Mouse (Mus musculus): ENCODE data around the gene Kirrel2.

Kirrel2 gene

GRCm38 (mm10) chr7:30412735-30413147, 44.7 kb downstream of the Kirrel2 start:
- DNase-seq (ENCODE audit: low spot score): no peak

- no peak for DNase-seq (ENCODE audit: low spot score)
Measured at GRCm38 (mm10) chr7:30411023-30411422, 46.5 kb downstream of the Kirrel2 start.

DNA sequence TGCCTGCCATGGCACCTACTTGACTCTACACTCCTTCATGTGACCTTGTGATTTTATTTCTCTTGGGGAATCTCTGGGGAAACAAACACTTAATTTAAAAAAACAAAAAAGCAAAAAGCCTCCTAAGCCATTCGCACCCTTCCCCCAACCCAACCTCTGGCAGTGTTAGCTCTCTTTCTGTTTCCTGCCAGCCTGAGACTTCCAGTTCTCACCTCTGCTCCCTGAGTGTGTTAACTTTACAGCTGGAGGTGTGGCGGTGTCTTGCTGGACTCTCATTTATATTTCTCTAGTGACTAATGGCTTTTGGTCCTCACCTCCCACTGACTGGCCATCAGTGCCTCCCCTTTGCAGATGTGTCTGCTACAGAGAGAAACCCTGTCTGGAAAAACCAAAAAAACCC, 47.7 kb downstream of the Kirrel2 start:
- no peak for DNase-seq (ENCODE audit: low spot score)

- DNase-seq (ENCODE audit: low spot score): no peak
Measured at GRCm38 (mm10) chr7:30408639-30409038, 48.9 kb downstream of the Kirrel2 start.

DNA sequence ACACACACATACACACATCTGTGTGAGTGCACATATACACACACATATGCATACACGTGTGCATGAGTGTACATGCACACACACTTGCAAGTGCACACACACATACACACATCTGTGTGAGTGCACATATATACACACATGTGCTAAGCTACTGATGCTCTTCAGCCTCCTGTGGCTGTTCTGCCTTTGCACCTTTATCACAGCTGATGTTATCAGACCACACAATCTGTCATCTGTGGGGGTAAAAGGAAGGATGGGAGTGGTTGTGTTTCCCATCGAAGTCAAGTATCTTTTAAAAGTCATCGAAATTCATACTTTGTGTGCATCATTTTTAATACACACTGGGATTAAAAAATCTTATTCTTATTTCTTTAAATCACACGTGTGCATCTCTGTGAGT, 55.1 kb downstream of the Kirrel2 start:
- no peak for DNase-seq (ENCODE audit: low spot score)

DNA sequence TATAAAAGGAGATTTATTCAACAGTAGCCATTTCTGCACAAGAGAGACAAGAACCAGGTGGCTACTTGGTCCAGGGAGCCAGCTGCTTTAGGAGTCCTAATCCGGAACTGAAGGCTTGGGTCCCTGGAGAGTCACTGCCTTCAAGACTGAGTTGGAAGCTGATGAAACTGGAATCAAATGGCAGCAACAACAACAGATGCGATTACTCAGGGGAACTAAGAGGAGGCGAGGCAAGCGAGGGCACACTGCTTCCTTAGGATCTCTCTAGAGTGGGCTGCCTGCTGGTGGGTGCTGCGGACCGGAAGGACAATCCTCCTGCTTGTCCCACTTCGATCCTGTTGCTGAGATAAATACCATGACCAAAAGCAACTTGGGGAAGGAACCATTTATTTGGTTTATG, 57.8 kb downstream of the Kirrel2 start:
- no peak for DNase-seq (ENCODE audit: low spot score)

Measured in urinary bladder, postnatal 25 days (tissue).